Mouse (Mus musculus): ENCODE results near the gene Atp6v0a1.
A peak's percentile ranks its signal among the peaks of the same experiment; 100 is the strongest.
"Not testable (repeated sequence)": the region's sequence is repeated elsewhere in the genome, so short reads cannot be mapped to it uniquely, and the experiment has no call there.

Gene Atp6v0a1

DNA sequence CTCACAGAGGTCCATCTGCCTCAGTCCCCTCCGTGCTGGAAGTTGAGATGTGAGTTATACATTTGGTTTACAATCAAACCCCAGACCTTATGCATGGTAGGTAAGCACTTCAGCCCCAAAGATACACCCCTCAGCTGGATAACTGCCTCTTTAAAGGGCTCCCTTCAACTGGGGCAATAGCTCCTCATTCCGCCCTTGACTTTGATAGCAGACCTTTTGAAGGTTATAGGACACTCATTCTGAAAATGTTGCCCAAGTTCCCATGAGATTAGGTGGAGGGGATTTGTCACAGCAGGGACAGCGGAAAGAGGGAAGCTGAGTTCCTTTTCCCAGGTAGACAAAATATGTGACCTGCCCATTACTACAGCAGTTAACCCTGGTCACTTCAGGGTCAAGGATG, 28.0 kb upstream of the Atp6v0a1 start:
- no peak for DNase-seq (ENCODE audit: low read depth, low spot score)

GRCm38 (mm10) chr11:100982087-100982486, 27.2 kb upstream of the Atp6v0a1 start:
- no peak for DNase-seq (ENCODE audit: low read depth, low spot score)

- peak; percentile 60 for DNase-seq (ENCODE audit: low read depth, low spot score)
Observed at GRCm38 (mm10) chr11:100983125-100983777, 26.0 kb upstream of the Atp6v0a1 start.

DNA sequence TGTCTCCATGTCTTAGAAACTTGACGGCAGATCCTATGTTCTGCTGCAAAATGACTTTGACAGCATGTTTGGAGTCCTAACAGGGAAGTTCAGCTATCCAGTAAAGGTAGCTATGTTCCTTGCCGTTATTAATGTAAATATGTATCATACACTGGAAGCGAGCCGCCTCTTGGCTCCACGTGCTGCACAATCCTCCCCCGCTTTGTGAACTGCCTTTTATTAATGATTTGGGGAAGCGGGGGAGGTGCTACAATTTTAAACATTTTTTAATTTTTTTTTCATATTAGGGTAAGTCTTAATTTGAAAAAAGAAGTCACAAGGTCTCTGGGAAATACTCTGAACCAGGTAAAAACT, 25.5 kb upstream of the Atp6v0a1 start:
- no peak for DNase-seq (ENCODE audit: low read depth, low spot score)

GRCm38 (mm10) chr11:100985607-100986006, 23.6 kb upstream of the Atp6v0a1 start:
- no peak for DNase-seq (ENCODE audit: low read depth, low spot score)

DNA sequence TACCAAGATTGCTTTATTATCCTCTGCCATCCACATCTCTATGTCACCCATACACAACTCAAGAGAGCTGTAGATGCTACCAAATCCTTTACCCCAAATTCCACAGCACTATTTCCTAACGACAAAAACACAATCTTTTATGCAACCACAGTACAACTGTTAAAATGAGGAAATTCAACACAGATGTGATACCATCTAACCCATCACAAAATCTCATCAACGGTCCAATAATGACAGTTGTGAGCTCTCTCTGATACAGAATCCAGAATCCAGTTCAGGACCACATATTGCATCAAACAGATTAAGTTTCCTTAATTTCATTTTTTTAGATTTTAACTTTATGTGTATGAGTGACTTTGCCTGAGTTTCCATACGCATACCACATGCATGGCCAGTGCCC, 20.6 kb upstream of the Atp6v0a1 start:
- no peak for DNase-seq (ENCODE audit: low read depth, low spot score)

DNA sequence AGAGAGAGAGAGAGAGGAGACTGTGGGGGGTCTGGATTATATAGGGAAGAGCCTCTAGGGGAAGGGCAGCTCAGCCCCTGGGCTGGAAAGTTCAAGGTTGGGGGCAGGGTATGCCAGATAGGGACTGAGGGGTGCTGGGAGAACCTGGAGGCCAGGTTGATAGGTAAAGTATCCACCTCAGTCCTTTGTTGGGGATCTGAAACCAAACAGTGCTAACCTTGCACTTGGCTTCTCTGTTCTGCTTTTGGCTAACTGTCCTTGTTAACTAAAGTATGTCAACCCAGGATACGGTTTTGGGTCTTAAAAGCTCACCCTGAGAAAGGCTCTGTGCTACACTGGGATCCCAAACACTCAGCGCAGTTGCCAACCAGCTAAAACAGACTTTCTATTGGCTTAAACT, 19.6 kb upstream of the Atp6v0a1 start:
- DNase-seq (ENCODE audit: low read depth, low spot score), result no peak

- DNase-seq (ENCODE audit: low read depth, low spot score), result no peak
Observed at GRCm38 (mm10) chr11:100991027-100991534, 18.2 kb upstream of the Atp6v0a1 start.

DNA sequence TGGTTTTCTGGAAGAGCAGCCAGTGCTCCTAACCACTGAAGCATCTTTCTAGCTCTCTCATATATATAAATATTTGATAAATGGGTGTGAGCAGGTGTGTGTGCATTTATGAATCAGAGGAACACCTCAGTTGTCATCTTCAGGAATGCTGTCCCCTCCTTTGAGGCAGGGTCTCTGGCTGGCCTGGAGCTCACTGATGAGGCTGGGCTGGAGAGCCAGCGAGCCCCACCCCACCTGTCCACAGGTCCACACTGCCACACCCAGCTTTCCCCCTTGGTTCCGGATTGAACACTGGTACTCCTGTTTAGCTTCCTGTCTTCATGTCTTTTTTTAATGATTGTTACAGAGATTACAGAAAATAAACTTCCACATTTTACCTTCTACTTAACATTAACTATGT, 15.8 kb upstream of the Atp6v0a1 start:
- DNase-seq (ENCODE audit: low read depth, low spot score), result no peak

DNA sequence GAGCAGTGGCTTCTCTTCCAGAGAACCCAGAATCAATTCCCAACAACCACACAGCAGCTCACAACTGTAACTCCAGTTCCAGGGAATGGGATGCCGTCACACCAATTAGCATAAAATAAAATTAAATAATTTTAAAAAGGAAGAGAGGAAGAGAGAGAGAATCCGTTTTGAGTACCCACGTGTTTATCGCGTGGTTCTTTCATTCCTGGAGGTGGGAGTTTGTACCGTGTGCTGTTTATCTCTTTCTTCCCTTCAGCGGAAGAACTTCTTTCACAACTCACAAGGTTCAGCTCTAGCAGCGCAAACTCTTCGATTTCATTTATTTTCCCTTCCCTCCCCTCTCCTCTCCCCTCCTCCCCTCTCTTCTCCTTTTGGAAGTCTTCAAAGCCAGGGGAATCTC, 15.0 kb upstream of the Atp6v0a1 start:
- no peak for DNase-seq (ENCODE audit: low read depth, low spot score)

DNA sequence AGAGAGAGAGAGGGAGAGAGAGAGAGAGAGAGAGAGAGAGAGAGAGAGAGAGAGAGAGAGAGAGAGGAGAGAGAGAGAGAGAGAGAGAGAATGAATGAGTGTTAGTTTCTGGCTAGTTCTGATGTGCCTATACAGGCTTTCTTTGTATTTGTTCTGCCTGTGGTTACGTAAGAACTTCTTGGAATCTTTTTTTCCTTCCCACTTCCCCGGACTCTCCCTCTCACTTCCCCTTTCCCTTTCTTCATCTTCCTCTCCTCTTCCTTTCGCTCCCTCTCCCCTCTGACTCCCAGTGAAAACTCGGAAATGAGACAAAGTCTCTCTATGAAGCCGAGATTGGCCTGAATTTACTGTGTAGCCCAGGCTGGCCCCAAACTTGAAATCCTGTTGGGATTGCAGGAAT, 14.6 kb upstream of the Atp6v0a1 start:
- no peak for DNase-seq (ENCODE audit: low read depth, low spot score)

- DNase-seq (ENCODE audit: low read depth, low spot score), result no peak
Observed at GRCm38 (mm10) chr11:100996501-100996900, 12.8 kb upstream of the Atp6v0a1 start.

GRCm38 (mm10) chr11:100998836-100999235, 10.4 kb upstream of the Atp6v0a1 start:
- DNase-seq (ENCODE audit: low read depth, low spot score), result no peak

DNA sequence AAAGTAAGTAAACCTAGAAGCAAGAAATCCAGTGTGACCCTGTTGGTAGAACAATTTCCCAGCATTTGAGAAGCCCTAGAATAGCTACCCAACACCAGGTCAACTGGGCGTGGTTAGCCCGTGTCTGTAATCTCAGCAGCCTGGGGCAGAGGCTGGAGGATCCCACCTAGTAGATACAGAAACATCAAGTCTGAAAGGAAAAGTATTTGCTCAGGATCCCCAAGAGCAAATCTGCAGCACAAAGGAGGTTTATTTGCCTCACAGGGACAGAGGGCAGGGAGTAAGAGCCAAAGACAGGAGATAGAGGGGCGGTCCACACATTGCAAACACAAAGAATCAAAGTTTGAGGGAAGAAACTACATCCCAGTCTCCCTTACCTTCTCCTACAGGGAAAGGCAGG, 10.0 kb upstream of the Atp6v0a1 start:
- DNase-seq (ENCODE audit: low read depth, low spot score), result no peak

DNA sequence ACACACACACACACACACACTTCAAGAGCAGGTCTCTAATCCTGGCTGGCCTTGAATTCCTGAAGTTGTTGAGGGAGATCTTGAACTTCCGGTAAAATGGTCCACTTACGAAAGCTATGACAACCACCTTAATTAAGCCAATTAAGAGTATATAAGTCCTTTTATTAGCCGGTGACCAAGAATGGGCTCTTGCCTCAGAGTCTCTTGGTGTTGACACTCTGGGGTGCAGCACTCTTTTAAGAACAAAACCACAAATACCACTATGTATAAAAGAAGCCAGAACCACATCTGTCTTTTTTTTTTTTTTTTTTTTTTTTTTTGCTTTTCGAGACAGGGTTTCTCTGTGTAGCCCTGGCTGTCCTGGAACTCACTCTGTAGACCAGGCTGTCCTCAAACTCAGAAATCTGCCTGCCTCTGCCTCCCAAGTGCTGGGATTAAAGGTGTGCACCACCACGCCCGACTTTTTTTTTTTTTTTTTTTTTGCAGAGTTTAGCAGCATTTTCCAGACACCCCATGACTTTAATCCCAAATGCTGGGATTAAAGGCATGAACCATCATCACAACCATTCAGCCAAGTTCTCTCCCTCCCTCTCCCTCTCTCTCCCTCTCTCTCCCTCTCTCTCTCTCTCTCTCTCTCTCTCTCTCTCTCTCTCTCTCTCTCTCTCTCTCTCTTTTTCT, 7.2 kb upstream of the Atp6v0a1 start:
- not testable (repeated sequence) for DNase-seq (ENCODE audit: low read depth, low spot score)

GRCm38 (mm10) chr11:101003025-101003685, 6.1 kb upstream of the Atp6v0a1 start:
- DNase-seq (ENCODE audit: low read depth, low spot score), result no peak

GRCm38 (mm10) chr11:101008206-101009045, 826 bp upstream of the Atp6v0a1 start:
- DNase-seq (ENCODE audit: low read depth, low spot score), result no peak

- DNase-seq (ENCODE audit: low read depth, low spot score), result no peak
Observed at GRCm38 (mm10) chr11:101009888-101010784, 884 bp downstream of the Atp6v0a1 start.

DNA sequence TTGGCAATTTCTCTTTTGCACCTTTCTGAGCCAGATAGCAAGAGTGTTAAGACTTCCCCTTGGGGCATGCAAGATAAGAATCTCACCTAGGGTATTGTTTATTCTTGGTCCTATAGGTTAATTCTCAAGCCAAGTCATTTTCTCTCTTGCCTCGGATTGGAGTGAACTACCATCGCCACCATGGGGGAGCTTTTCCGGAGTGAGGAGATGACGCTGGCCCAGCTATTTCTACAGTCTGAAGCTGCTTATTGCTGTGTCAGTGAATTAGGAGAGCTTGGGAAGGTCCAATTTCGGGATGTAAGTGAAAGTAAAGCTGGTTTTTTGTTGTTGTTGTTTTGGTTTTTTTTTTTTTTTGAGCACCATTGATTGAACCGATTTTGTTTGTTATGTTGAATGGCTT, 2.4 kb downstream of the Atp6v0a1 start:
- DNase-seq (ENCODE audit: low read depth, low spot score), result no peak

DNA sequence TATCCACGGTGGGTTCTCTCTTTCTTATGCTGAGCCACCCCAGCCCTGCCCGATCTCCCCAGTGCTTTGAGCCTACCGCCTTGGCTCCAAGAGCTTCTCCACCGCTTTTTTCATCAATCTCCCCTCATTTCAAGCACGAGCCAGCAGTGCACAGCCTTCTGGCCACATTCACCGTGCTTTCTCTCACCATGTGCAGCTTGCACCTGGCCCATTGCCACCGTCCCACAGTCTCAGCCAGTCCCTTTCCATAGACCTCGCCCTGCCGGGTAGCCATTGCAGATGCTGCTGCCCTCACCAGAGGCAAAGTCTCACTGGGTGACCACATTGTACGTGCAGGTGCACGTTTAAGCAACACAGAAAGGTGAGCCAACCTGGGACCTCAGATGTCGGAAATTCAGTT, 14.1 kb downstream of the Atp6v0a1 start:
- no peak for DNase-seq (ENCODE audit: low read depth, low spot score)

- no peak for DNase-seq (ENCODE audit: low read depth, low spot score)
Observed at GRCm38 (mm10) chr11:101024001-101024400, 14.7 kb downstream of the Atp6v0a1 start.
